Mouse (Mus musculus) embryonic facial prominence, embryonic 14.5 days (tissue): Measurements from ENCODE around the gene Ern1. TPM values are rescaled to one million over a fixed set of nuclear protein-coding genes. Genes with fewer than 3 reads are reported as not detected.

Experiments used
- polyA plus RNA-seq: library from polyadenylated mRNA; unstranded; fragments of >200 nt; fragmentation: Nextera tagmentation; extraction: Ambion mirVana; gene quantifications from 2 replicates; pipeline ENCODE4 v1.2.1, GENCODE M21; 2014

Ern1 gene
- polyA plus RNA-seq, 1 experiment from 2014 or later: 7.0 TPM

Other genes starting within 250 kb of the Ern1 start
- gene Ftsj3, start 231.8 kb downstream of the Ern1 start, polyA plus RNA-seq: 47.9 and 58.1 TPM in 2 replicates
- gene Psmc5, start 231.7 kb downstream of the Ern1 start, polyA plus RNA-seq: 231 and 259 TPM in 2 replicates
- gene Smarcd2, start 214.9 kb downstream of the Ern1 start, polyA plus RNA-seq: 87.6 and 102 TPM in 2 replicates
- gene Tcam1, start 211.2 kb downstream of the Ern1 start, polyA plus RNA-seq: 0.24 and 0.74 TPM in 2 replicates
- not detected in 2 replicates for gene Gh, start 186.0 kb downstream of the Ern1 start, polyA plus RNA-seq
- 3.2 and 3.7 TPM in 2 replicates for gene Cd79b, start 173.1 kb downstream of the Ern1 start, polyA plus RNA-seq
- 0.98 and 1.5 TPM in 2 replicates for gene Scn4a, start 134.6 kb downstream of the Ern1 start, polyA plus RNA-seq
- 0.92 and 0.93 TPM in 2 replicates for gene Prr29, start 122.4 kb downstream of the Ern1 start, polyA plus RNA-seq
- 42.2 and 44.3 TPM in 2 replicates for gene Icam2, start 99.8 kb downstream of the Ern1 start, polyA plus RNA-seq
- gene Tex2, start 125.6 kb upstream of the Ern1 start, polyA plus RNA-seq: 11.0 and 12.0 TPM in 2 replicates